Mouse (Mus musculus): ENCODE measurements around the gene Zfyve28.

Zfyve28 gene

DNA sequence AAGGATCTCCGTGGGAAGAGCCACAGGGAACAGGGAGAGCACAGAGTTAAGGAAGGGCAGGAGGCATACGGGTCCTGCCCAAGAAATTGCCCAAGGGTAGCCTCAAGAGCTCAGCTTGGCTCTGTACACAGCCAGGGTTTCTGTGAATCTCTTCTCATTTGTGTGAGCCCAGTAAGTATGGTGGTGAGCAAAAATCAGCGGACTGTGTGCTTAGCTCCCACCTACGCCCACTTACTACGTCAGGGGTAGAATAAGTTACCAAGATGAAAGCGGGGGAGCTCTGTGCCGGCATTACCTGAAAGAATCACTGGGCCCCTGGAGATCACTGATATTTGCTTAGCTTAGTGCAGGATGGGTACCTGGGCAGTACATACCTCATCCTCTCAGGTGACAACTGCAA lies 72.2 kb downstream of the Zfyve28 start:
- DNase-seq (ENCODE audit: low read depth in 1 of 2, low spot score in 2 of 2), result no peak

DNA sequence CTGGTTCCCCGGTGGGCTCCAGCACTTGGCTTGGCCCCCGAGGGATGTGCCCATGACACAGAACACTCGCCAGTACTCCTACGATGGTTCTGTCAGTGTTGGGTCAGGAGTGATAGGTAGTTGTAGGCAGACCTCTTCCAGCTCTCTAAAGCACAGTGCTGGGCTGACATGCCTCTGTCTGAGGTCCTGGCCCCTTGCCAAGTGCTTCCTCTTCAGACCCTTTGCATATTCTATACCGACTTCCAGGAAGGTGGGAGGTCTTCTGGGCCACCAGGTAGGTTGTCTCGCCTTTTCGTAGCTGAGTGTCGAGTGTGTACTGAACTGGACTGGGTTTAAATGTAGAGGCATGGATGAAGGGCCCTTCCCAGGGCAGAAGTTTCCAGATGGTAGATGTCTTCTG lies 74.6 kb downstream of the Zfyve28 start:
- no peak for DNase-seq (ENCODE audit: low read depth in 1 of 2, low spot score in 2 of 2)

DNA sequence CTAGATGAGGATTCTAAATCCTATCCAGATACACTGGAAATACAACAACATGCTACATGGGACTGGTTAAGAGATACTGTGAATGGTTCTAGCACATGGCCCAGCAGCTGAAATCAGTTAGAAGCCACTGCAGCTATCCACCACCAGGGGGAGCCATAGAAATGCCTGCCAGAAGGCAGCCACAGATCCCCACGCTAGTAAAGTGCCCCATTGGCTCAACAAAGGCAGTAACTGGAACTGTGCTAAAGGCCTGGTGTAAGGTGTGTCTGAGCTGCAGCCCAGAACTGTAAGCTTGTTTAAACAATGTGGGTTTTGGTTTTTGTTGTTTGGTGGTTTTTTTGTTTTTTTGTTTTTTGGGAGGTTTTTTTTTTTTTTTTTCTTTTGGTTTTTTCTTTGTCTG lies 78.0 kb downstream of the Zfyve28 start:
- DNase-seq (ENCODE audit: low read depth in 1 of 2, low spot score in 2 of 2), result peak in 1 of 2 experiments; percentile 47

DNA sequence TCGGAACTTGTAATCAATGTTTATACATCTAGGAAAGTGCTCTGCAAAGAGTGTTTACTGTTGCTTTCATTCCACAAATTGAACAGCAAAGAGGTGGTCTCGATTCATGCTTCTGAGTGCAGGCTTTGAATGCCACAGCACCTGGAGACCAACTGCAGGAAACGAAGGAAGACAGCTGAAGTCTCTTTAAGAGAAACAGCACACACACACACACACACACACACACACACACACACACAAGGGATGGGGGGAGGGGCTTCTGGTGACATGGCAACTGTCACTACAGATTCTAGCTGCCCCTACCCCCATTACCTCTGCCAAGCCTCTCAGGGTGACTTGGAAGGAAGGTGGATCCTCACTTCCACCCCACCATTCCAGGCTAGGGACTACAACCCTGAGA lies 80.7 kb downstream of the Zfyve28 start:
- DNase-seq (ENCODE audit: low read depth in 1 of 2, low spot score in 2 of 2), result no peak

DNA sequence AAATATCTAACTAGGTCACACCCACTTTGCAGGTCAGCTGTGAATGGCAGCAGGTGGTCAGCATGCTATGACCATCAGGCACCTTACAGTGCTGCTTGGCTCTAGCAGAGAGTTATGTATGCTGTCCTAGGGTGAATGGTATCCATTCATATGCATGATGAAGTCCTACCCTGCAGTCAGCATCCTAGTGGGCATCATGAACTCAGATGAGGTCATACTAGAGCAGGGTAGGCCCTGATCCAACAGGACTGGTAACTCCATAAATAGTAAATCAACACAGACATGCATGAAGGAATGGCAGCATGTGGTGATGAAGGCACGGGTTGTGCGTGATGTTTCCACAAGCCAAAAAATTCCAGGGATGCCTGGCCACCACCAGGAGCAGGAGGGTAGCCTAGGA lies 82.5 kb downstream of the Zfyve28 start:
- no peak for DNase-seq (ENCODE audit: low read depth in 1 of 2, low spot score in 2 of 2)

DNA sequence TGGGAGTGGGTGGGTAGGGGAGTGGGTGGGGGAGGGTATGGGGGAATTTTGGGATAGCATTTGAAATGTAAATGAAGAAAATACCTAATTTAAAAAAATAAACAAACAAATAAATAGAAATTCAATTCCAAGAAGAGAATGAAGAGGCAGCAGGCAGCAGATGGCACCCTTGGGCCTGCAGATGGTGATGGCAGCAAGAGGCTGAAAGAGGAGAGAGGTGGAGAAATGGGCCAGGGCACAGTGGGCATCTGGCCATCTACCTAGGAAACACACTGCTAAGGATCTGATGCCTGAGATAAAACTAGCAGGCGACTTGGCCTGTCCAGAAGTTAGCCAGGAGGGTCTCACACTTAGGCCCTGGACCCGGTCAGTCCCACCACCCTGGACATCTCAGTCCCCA lies 83.3 kb downstream of the Zfyve28 start:
- no peak for DNase-seq (ENCODE audit: low read depth in 1 of 2, low spot score in 2 of 2)

DNA sequence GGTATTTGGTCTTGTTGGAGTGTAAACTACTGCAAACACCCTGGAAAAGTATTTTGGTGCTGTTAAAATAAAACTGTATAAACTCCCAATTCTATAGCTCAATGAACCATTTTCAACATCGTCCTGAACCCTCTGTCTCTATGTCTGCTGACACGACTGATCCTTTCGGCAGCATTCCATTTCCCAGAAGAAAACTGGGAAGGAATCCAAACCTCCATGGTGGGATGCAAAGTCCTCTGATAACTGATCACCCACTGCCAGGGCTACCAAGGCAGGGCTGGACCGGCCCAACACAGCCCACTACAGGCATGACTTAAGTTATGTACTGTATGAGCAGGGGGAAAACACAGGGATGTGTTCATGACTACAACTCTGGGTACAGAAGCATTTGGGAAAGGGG lies 86.2 kb downstream of the Zfyve28 start:
- no peak for DNase-seq (ENCODE audit: low read depth in 1 of 2, low spot score in 2 of 2)

DNA sequence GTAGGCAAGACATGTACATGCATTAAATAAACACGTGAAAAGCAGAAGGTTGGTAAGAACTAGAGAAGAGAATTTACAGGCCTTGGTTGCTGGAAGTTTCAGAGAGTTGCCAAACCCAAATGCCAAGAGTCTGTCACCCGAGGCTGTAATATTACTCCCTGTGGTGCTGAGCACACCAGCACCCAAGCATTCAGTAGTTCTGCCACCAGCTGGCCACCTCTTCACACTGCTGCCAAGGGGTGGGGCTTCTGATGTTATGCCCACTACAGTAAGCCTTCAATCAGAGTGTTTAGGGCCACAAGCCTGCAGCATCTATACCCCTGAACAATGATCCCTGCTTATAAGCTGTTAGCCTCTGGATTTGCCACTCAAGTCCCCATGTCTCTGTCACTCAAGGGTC lies 86.9 kb downstream of the Zfyve28 start:
- DNase-seq (ENCODE audit: low read depth in 1 of 2, low spot score in 2 of 2), result no peak

DNA sequence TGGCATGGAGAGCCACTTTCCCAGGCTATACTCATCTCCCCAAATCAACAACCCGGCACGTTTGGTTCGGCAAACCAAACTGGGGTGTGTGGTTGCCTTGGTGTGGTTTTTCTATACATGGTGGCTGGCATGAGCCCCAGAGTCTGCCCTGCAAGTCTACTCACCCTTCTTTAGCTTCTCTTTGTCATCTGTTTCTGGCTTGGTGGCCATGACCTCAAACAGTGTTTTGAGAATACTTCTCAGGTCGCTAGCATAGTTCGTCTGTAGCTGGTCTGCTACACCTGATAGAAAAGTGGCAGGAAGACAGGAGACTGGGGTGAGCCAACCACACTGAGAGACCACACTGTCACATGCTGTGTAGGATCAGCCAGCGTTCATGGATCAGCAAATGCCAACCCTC lies 89.6 kb downstream of the Zfyve28 start:
- no peak for DNase-seq (ENCODE audit: low read depth in 1 of 2, low spot score in 2 of 2)

DNA sequence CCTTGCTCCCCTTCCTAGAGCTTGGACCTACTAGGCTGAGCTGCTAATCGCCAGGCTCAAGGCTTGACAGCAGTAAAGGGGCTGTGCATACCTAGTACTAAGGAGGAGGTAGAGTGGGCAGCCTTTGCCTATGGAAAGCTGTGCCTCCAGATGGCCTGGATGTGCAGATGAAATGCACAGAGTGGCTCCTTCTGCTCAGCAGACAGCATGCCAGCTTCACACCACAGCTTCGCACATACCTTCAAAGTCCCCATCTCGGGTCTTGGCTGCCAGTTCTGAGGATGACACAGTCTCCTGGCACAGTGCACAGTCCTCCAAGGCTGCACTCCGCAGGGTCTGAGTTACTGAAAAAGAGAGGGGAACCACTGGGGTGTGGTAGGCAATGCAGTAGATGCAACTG lies 91.0 kb downstream of the Zfyve28 start:
- DNase-seq (ENCODE audit: low read depth in 1 of 2, low spot score in 2 of 2), result no peak

DNA sequence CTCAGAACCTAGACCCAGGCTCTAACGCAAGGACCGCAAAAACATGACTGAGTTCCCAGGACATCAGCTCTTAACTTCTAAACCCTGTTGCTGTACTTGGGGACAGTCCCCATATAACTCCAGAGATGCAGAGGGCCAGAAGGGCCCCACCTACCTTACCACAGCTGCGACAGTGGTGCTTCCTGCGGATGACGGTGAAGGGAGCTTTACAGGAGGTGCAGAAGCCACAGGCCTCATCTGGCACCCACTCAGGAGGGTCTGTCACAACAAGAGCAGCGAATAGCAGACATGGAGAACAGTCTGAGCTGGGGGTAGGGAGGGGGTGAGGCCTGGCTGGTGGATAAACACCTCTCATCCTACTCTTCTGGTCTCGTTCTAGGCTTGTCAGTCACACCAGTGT lies 91.8 kb downstream of the Zfyve28 start:
- DNase-seq (ENCODE audit: low read depth in 1 of 2, low spot score in 2 of 2), result no peak

DNA sequence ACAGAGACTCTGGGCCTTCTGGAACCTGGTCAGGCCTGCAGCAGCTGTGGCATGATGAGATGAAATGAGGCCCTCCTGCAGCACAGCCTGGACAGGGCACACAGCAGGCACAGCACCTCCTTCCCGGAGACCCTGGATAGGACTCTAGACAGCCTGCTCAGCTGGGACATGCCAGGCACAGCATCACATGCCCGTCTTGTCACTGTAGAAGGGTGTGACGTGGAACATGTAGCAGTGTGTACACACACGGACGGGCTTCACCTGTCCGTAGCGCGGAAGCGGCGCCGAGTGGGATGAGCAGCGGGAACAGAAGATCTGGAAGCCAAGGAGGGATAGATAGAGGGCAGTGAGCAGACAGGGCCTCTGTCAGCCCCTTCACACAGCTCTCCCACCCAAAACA lies 92.5 kb downstream of the Zfyve28 start:
- no peak for DNase-seq (ENCODE audit: low read depth in 1 of 2, low spot score in 2 of 2)

DNA sequence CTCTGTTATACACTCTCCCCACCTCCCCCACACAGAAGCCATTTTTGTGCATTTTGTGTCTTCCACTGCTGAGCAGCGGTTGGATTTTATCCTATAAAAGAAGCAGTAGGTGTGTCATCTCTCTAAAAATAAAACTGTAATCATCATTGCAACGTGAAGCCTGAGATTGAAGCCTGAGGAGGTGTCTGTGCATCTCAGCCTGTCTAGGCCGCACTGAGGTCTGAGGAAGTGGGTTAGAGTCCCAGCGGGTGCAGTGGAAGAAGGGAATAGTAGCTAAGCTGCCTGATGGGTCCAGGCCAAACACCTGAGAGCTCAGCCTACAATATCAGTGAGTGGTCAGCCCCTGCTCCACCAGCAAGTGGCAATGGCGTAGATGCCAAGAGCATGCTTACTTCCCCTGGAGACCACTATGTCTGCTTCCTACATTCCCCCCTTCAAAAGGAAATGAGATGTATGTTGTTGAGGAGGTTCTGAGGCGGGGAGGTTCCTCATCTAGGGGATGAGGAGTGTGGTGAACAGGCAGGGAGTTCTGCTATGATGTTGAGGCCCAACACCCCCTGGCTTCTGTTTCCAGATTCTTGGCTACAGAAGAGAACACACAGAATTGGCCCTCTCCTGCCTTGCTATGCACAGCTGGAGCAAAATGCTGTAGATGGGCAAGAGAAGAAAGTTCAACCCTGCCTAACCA lies 93.1 kb downstream of the Zfyve28 start:
- no peak for DNase-seq (ENCODE audit: low read depth in 1 of 2, low spot score in 2 of 2)

DNA sequence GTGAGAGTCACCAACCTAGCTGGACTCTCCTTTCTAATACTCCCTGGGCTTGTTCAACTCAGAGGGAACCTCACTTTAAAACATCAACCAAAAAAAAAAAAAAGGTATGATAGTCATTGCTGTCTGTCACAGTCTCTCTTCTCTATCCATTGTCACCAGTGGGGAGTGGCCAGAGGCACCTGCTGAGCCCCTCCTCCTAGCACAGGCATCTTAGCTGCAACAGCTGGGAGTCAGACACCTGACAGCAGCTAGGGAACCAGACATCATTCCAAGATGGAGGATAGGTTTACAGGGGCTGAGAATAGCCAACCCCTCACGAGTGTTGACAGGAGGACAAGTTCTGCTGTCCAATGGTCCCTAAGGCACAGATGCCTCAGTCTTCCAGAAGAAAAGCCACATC lies 93.8 kb downstream of the Zfyve28 start:
- no peak for DNase-seq (ENCODE audit: low read depth in 1 of 2, low spot score in 2 of 2)

DNA sequence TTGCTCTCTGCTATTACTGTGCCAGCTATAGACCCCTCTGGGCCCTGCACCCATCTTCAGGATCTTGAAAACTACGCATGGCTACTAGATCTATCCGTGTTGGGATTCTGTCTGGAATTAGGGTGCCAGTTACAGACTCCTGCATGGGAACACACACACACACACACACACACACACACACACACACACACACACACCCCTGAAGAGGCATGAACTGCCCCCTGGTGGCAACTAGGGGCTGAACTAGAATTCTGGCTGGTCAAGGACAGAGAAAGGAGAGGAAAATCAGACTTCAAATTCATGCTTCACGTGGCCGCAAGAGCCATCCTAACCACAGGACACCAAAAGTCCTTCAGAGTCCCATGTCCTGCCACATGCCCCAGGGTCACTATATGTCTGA lies 96.4 kb downstream of the Zfyve28 start:
- DNase-seq (ENCODE audit: low read depth in 1 of 2, low spot score in 2 of 2), result no peak

DNA sequence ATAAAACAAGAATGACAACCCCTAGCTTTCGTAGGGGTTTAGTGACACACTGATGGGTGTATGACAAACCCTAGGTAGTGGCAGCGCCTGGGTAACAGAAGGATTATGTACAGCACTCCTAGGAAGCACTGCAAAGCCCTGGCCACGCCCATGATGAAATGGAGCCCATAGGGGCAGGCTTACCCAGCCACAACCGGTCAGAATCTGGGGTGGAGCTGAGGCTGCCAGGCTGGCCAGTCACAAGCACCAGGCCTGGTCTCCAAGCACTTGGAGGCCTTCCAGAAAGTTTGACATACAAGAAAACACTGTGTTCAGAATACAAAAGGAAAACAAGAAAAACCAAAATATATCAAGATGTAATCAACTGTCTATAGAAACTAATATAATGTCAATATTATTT lies 97.2 kb downstream of the Zfyve28 start:
- no peak for DNase-seq (ENCODE audit: low read depth in 1 of 2, low spot score in 2 of 2)

DNA sequence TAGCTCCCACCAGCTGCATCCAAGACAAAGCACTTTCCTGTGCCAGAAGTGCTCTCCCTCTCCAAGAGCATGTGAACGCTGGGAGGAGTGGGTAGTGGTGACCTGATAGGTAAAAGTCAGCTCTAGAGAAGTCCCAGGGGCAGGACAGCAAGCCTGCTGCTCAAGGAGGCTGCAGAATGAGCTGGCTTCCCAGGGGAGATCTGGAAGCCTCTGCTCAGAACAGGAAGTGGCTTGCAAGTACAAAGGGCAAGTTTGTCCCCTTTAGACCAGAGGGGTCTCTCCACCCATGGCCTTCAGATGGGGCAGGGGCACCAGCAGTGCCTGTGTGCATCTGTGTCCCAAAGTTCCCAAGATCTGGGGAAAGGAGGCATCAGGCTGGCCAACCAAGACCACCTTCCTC lies 98.7 kb downstream of the Zfyve28 start:
- DNase-seq (ENCODE audit: low read depth in 1 of 2, low spot score in 2 of 2), result no peak

DNA sequence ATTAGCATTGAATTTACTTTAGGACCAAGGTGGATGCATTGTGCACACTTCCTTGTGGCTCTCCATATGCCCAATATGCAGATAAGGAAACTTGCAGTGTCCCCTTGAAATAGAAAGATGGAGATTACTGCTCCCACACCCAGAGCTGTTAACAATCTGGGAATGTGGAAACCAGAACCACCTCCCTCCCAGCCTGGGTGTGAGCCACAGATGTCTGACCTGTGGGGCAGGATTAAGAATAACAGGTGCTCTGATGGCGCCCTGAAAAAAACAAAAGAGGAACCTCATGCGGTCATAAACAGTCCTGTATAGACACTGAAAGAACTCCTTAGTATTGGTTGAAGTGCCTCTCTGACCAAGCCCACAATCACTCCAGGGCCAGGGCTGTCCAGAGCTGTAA lies 99.4 kb downstream of the Zfyve28 start:
- DNase-seq (ENCODE audit: low read depth in 1 of 2, low spot score in 2 of 2), result no peak

DNA sequence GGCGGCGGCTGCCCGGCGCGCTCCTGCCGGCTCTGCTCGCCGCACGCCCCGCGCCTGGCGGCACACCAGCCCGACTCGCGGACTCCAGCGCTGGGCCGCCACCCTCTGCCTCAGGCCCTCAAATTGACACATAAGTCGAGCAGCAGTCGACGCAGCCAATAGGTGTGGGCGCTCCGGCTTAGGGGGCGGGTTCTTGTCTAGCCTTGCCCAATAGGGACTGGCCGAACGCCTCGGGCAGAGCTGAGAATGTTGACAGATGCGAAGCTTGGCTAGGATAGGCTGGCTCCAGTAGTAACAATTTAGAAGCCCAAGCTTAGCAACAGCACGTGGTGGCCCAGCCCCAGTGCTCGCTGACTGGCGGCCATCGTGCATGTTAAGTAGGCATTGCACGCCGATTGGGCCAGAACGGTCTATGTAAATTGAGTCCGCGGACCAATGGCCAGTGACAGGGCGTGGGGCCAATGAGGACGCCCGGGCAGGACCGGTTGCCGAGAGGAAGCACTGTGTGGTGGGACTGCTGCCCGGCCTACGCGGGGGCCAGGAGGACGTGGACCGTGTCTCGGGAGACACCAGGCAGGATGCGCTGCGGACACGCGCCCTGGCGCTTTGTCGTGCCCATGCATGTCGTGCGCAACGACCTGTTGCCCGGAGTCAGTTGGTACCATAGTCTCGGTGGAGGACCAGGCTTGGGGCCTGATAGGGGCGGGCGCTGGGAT lies 100.5 kb downstream of the Zfyve28 start, which contains the start of gene Mxd4:
Gene Mxd4 (minus strand): TSS at position 120 of the 716 bp plus-strand sequence.
- peak; percentile 96 to 99 for DNase-seq (ENCODE audit: low read depth in 1 of 2, low spot score in 2 of 2)

DNA sequence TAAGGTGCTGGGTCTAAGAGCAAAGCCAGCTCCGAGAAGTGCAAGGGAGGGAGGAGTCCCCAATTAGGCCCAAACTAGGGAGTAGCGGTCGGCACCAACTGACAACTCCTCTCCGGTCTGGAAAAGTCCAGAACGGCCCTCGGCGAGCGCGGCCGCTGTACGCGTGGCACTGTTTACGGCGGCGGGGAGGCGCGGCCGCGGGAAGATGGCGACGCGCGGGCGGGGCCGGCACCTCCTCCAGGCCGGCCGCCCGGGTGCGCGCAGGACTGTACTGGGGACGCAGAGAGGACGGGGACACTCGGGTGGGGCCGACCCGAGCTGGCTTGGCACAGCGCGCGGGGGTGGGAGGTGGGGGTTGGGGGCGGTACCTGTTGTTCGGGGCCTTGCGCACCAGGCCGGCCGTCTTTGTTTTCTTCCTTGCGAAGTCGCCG lies 101.3 kb downstream of the Zfyve28 start:
- no peak for DNase-seq (ENCODE audit: low read depth in 1 of 2, low spot score in 2 of 2)

DNA sequence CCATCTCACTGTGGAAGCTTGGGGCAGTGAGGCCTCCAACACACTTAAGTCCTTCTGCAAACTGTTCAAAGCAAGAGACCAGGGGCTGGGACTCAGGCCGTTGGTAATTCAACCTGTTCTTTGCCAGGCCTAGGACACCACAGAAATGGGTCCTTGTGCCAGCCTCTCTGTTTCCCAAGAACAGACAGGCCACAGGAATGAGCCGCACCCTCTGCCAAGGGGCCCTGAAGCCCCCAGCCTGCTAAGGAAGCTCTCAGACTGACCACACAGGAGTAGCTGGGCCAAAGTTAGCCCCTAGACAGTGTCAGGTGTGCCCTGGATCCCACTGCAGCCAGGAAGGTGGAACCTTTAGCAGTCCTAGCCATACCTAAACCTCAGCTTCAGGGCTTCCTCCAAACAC lies 101.9 kb downstream of the Zfyve28 start:
- DNase-seq (ENCODE audit: low read depth in 1 of 2, low spot score in 2 of 2), result no peak

DNA sequence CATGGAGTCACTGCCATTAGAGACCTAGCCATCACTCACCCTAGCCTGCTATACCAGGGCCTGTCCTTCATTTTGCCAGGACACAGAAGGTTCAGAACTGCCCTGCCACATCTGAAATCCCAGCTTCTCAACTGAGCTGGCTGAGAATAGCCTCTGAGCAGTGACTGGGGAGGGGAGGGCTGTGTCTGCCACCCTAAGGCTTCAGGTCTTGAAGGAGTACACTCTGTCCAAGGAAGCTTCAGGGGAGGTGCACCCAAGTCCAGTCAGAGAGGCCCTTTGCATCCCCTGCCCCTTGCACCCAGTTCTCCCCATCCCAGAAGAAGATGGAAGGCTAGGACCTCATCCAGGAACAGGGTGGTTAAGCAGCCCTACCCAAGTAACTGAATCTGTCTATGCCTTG lies 102.5 kb downstream of the Zfyve28 start:
- DNase-seq (ENCODE audit: low read depth in 1 of 2, low spot score in 2 of 2), result no peak

DNA sequence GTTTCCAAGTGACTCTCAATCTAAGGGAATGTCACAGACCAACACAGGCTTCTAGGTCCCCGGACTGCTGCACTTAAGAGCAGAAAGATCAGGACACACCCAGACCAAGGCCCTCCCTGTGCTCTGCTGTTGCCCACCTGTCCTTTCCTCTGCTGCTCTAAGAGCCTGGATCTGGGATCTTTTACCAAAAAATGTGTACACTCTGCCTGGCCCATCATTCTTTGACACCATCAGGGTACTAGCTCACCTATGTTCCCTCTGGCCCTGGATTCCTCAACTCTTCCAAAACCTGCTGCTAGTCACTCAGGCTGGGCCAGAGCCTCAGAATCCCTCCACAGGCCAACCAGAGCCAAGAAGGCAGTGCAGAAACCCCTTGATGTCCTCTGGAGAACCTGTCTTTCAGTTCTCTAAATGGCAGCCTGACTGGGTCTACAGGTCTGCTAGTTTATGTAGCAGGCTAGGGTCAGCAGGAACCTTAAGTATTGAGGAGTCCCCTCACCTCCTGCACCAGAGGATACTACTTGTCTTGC lies 103.1 kb downstream of the Zfyve28 start:
- DNase-seq (ENCODE audit: low read depth in 1 of 2, low spot score in 2 of 2), result no peak
